Mouse (Mus musculus) large intestine, adult 2 months (tissue): ENCODE data around the gene Aebp2. TPM values are rescaled to one million over a fixed set of nuclear protein-coding genes. Genes with fewer than 3 reads are reported as not detected.

ENCODE experiments used
- DNase-seq: peaks from one replicate; pipeline ENCODE4 v3.0.0-alpha.2; 2012; ENCODE audit warnings: low read depth, low spot score
- WGBS: fragments of 180-500 bp; shearing (Covaris S2); methylation state at CpG from one replicate; pipeline ENCODE4 v1.1.7; 2018; 5-methylcytosine and 5-hydroxymethylcytosine counted together
- polyA plus RNA-seq: library from polyadenylated mRNA; depleted of rRNA; stranded (reverse); fragments of >200 nt; gene quantifications from 2 replicates; pipeline ENCODE4 v1.2.3, GENCODE M21; 2012

Gene Aebp2
- polyA plus RNA-seq, 1 experiment, result 11.0 TPM

GRCm38 (mm10) chr6:140680713-140681112 lies 58.2 kb downstream of the Aebp2 start:
- no peak for DNase-seq
- WGBS, result 78% methylated on average over 7 of the region's 7 CpGs

DNA sequence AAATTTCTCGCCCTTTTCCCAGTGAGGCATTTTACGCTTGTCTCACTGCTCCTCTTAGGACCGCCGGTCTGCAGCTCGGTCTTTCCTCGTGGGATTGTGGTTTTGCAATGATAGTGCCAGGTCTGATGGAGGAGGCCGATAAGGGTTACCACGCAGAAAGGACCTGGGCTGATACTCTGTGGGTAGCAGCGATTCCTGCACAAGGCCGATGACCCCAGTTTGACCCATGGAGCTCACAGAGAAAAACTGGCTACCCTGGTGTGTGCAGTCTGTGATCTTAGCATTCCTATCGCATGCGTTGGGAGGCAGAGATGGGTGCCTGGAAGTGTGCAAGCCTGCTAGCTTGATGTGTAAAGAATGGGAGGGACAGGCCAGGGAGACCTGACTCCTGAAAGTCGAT lies 60.4 kb downstream of the Aebp2 start:
- no peak for DNase-seq
- 52% methylated on average over 13 of the region's 13 CpGs for WGBS

- 86% methylated on average over 11 of the region's 11 CpGs for WGBS
- no peak for DNase-seq
Observed at GRCm38 (mm10) chr6:140684403-140684802, 61.9 kb downstream of the Aebp2 start.

- DNase-seq, result no peak
- WGBS, result 74% methylated on average over 16 of the region's 16 CpGs
Observed at GRCm38 (mm10) chr6:140689617-140690404, 67.3 kb downstream of the Aebp2 start.

DNA sequence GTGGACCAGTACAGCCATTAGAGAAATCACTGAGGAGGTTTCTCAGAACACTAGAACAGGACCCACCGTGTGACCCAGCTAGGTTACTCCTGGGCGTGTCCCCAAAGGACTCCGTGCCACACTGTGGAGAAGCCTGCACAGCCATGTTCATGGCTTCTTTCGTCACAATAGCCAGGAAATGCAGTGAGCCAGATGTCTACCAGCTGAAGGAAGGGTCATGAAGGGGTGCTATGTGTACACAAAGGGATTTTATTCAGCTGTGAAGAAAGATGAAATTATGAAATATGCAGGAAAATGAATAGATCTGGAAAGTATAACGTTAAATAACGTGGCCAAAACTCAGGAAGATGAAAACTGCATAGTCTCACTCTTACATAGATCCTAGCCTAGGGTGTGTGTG lies 69.7 kb downstream of the Aebp2 start:
- WGBS, result 75% methylated on average over 6 of the region's 6 CpGs
- no peak for DNase-seq

DNA sequence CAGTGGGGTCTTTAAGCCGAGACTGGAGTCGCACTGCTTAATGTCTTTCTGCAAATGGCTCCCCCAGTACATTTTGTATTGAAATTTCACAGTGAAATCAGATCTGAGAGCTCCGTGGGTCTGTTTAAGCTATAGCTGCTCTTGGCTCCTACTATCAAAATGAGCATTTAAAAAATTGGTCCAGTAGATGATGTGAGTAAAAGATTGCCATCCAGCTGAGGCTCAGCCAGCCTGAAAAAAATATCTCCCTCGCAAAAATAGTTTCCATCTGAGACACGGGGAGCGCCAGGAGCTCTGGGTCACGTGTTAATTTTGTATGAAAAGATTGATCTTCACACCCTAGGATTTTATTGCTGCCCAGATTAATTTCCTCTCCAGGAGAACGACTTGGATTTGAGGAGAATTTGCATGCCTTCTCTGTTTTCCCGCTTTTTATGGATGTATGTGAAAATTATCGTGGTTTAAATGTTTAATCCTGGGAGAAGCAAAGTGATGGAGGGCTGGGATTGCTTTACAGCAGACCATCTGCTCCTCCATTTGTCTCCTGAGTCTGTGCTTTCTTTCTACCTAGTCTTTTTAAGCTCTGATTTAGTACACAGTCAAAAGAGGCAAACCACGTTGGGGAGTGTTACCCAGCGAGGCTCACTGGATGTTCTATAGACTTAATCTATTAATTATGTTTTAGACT lies 73.9 kb downstream of the Aebp2 start:
- 46% methylated on average over 12 of the region's 12 CpGs for WGBS
- DNase-seq, result no peak

- DNase-seq, result no peak
Observed at GRCm38 (mm10) chr6:140697994-140698393, 75.5 kb downstream of the Aebp2 start.

GRCm38 (mm10) chr6:140698596-140698995 lies 76.1 kb downstream of the Aebp2 start:
- 87% methylated on average over 1 of the region's 1 CpGs for WGBS
- no peak for DNase-seq

More at GRCm38 (mm10) chr6:140697994-140698393, 75.5 kb downstream of the Aebp2 start:
- WGBS, result 86% methylated on average over 11 of the region's 11 CpGs

DNA sequence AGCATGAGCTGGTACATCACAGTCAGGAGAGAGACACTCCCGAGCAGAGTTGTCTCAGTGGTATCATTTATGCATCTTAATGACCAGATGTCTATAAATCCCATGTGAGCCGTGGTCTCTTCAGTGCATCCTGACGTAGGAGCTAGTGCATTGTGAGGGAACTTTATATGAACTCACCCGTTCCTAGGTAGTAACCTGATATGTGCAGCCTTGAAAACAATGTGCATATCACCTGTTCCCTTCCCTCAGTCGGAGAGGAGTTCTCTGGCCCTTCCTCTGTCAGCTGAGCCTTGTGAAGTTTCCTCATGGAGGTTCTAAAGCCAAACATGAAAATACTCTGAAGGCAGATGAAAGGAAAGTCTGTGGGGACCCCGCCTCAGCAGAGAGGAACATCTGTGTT lies 78.8 kb downstream of the Aebp2 start:
- 69% methylated on average over 6 of the region's 6 CpGs for WGBS
- no peak for DNase-seq

GRCm38 (mm10) chr6:140705132-140705531 lies 82.7 kb downstream of the Aebp2 start:
- 83% methylated on average over 10 of the region's 10 CpGs for WGBS

GRCm38 (mm10) chr6:140706056-140706455 lies 83.6 kb downstream of the Aebp2 start:
- WGBS, result 92% methylated on average over 5 of the region's 5 CpGs

More at GRCm38 (mm10) chr6:140705132-140705531, 82.7 kb downstream of the Aebp2 start:
- DNase-seq, result no peak

GRCm38 (mm10) chr6:140708059-140708458 lies 85.6 kb downstream of the Aebp2 start:
- WGBS, result 69% methylated on average over 10 of the region's 10 CpGs

More at GRCm38 (mm10) chr6:140706056-140706455, 83.6 kb downstream of the Aebp2 start:
- DNase-seq, result no peak

DNA sequence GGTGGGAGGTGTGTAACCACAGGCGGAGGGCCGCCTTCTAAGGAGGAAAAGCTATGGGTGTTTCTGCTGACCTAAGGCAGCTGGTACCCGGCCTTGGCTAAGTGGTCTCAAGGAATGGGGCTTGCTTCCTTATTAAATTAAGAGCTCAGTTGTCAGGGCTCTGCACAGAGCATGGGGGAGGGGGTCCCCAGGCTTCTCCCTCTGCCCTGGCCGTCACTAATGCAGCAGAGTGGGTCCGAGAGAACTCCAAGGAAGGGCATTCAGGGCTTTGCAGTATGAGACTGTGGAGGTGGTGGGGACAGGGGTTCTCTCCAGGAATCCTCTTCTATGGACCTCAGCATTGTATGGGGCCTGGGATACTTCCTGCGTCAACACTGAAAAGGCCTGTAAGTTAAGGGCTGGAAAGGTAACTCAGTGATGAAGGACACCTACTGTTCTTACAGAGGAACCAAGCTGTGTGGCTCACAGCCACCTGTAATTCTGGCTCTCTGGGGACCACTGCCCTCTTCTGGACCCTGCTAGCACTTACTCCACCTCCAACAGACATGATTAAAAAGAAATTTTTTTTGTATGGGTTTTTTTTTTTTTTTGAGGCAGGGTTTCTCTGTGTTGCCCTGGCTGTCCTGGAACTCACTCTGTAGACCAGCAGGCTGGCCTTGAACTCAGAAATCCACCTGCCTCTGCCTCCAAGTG lies 87.1 kb downstream of the Aebp2 start:
- no peak for DNase-seq
- WGBS, result 92% methylated on average over 6 of the region's 6 CpGs

More at GRCm38 (mm10) chr6:140708059-140708458, 85.6 kb downstream of the Aebp2 start:
- no peak for DNase-seq

DNA sequence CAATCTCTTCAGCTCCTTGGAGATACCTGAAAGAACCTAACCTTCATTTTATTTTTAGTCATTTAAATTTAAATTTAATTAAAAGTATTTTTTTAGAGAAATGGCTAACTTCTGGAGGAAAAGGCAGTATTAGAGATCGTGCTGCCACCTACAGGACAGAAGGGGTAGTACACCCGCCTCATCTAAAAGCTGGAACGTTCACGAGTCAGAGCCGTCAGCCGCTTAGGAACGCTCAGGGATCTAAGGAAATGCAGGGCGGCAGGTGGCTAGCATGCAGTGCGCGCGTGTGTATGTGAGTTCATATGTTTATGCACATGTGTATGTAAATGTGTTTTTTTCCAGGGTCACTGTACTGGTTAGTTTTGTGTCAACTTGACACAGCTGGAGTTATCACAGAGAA lies 90.3 kb downstream of the Aebp2 start:
- DNase-seq, result peak; percentile 14
- WGBS, result 3% methylated on average over 11 of the region's 11 CpGs

GRCm38 (mm10) chr6:140714905-140715365 lies 92.5 kb downstream of the Aebp2 start:
- DNase-seq, result peak; percentile 47
- 14% methylated on average over 10 of the region's 10 CpGs for WGBS

- WGBS, result 75% methylated on average over 10 of the region's 10 CpGs
- no peak for DNase-seq
Observed at GRCm38 (mm10) chr6:140722058-140722457, 99.6 kb downstream of the Aebp2 start.
